Mouse (Mus musculus) kidney, embryonic 16.5 days (tissue): Measurements from ENCODE around the gene Acot7. TPM values are rescaled to one million over a fixed set of nuclear protein-coding genes. Genes with fewer than 3 reads are reported as not detected.

Experiments used
- ATAC-seq: fragments of 200-750 bp; cut with Nextera tagmentation; 2 replicates; pipeline ENCODE4 v1.8.0; 2017; ENCODE audit warnings: moderate TSS enrichment; ENCODE audit not compliant: low FRiP score, low TSS enrichment
- H3K27ac ChIP-seq: fragments of 300-500 bp; sonication (generic); 2 replicates; pipeline ENCODE4 v1.5.1; 2014; ENCODE audit warnings: low read length
- H3K27me3 ChIP-seq: fragments of 300-500 bp; sonication (generic); 2 replicates; pipeline ENCODE4 v1.6.1; 2014; ENCODE audit warnings: low read length, control low read depth, mixed read lengths; ENCODE audit not compliant: insufficient read depth
- H3K36me3 ChIP-seq: fragments of 300-500 bp; sonication (generic); 2 replicates; pipeline ENCODE4 v1.6.1; 2014; ENCODE audit warnings: low read length, control low read depth, mixed read lengths; ENCODE audit not compliant: insufficient read depth
- H3K4me1 ChIP-seq: fragments of 300-500 bp; sonication (generic); 2 replicates; pipeline ENCODE4 v1.6.1; 2014; ENCODE audit warnings: low read length, control low read depth, mixed read lengths; ENCODE audit not compliant: insufficient read depth
- H3K4me2 ChIP-seq: fragments of 300-500 bp; sonication (generic); replicated peaks from 2 replicates; pipeline ENCODE4 v1.6.1; 2014; ENCODE audit warnings: low read depth, low read length
- H3K4me3 ChIP-seq: fragments of 300-500 bp; sonication (generic); 2 replicates; pipeline ENCODE4 v1.5.1; 2014; ENCODE audit warnings: mild to moderate bottlenecking, low read length
- H3K9ac ChIP-seq: fragments of 300-500 bp; sonication (generic); replicated peaks from 2 replicates; pipeline ENCODE4 v1.6.1; 2014; ENCODE audit warnings: low read length
- H3K9me3 ChIP-seq: fragments of 300-500 bp; sonication (generic); 2 replicates; pipeline ENCODE4 v1.6.1; 2016; ENCODE audit warnings: low read length, control low read depth
- WGBS: fragments of 180-500 bp; shearing (Covaris S2); extraction: QIAGEN DNeasy Blood & Tissue Kit; methylation state at CpG from one replicate; pipeline ENCODE4 v1.1.7; 2014; 5-methylcytosine and 5-hydroxymethylcytosine counted together
- polyA plus RNA-seq: library from polyadenylated mRNA; unstranded; fragments of >200 nt; fragmentation: Nextera tagmentation; extraction: Ambion mirVana; gene quantifications from 2 replicates; pipeline ENCODE4 v1.2.1, GENCODE M21; 2015

Acot7 gene
- polyA plus RNA-seq, 1 experiment from 2014 or later, result 76.4 TPM

DNA sequence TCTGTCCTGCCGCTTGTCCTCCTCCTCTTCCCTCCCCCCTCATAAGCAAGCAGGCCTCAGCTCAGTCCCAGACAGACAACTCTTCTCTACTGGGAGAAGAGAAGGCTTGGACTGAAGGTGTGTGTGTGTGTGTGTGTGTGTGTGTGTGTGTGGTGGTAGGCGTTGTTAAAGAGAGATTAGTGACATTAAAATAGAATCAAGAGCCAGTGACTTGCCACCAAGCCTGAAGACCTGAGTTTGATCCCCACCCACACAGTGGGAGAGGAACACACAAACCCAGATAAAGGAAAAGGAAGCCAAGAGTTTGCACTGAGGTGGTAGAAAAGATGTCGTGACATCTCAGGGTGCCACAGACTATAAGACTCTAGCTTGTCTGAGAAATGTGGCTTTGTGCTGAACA, 69.3 kb downstream of the Acot7 start:
- H3K4me2 ChIP-seq, result no peak overlapping the region
- no peak overlapping the region for H3K27ac ChIP-seq
- H3K27me3 ChIP-seq, result no peaks in the 10 kb centered on the region
- no peak overlapping the region for H3K4me3 ChIP-seq
- H3K4me1 ChIP-seq, result no peaks in the 10 kb centered on the region; the same call in 1 of the 2 replicates
- no peak for ATAC-seq
- WGBS, result 86% methylated on average over 3 of the region's 3 CpGs
- no peaks in the 10 kb centered on the region for H3K36me3 ChIP-seq
- H3K9me3 ChIP-seq, result no peaks in the 10 kb centered on the region
- H3K9ac ChIP-seq, result no peak overlapping the region

DNA sequence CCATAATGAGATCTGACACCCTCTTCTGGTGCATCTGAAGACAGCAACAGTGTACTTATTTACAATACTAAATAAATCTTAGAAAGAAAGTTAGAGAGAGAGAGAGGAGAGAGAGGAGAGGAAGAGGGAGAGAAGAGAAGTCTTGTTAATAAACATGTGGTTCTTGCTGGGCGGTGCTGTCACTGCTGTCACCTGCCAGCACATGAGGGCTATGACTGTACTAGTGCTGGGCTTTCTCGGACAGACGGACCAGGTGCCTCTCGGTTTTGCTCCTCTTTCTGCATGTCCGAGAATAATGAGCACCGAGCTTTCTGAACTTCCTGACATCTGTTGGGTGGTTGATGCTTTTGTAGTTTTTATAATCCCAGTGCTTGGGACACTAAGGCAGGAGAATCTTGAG, 72.7 kb downstream of the Acot7 start:
- Histone ChIP-seq H3K4me3 (no peak overlapping the region), H3K27ac (no peak overlapping the region), H3K27me3 (no peaks in the 10 kb centered on the region), H3K36me3 (no peaks in the 10 kb centered on the region), H3K9me3 (no peaks in the 10 kb centered on the region), H3K9ac (no peak overlapping the region), H3K4me1 (peaks cover 12% of the 10 kb centered on the region), H3K4me2 (no peak overlapping the region)
- WGBS, result 84% methylated on average over 6 of the region's 6 CpGs
- no peak for ATAC-seq

DNA sequence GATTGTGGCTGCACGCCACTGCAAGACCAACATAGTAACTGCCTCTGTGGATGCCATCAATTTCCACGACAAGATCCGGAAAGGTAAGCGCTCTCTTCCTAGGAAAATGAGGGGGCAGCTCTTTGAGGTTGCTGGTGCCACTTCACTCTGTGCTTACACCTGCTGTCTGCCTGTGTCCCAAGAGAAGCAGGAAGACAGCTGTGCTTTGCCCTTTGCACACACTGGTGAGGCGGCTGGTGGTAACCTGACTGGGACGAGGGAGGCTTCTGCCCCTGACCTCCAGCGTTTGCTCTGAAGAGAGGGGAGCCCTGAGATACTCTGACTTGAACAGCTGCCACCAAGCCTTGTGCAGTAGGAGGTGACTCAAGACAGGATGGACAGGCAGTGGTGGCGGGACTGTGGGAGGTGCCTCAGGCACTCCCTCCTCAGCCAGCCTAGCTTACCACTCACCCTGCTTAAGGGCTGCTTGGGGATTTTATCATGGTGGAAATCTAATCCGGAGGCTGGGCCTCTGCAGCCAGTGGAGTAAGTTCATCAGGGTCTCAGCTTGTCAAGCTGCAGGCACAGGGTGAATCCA, 75.3 kb downstream of the Acot7 start:
- Histone ChIP-seq H3K27ac (peak overlapping the region; percentile 35; the same call in 1 of the 2 replicates), H3K9me3 (no peaks in the 10 kb centered on the region), H3K27me3 (no peaks in the 10 kb centered on the region), H3K9ac (no peak overlapping the region), H3K4me1 (peaks cover 12% of the 10 kb centered on the region), H3K36me3 (no peaks in the 10 kb centered on the region), H3K4me3 (no peak overlapping the region), H3K4me2 (no peak overlapping the region)
- ATAC-seq, result peak; percentile 81
- WGBS, result 42% methylated on average over 9 of the region's 9 CpGs

DNA sequence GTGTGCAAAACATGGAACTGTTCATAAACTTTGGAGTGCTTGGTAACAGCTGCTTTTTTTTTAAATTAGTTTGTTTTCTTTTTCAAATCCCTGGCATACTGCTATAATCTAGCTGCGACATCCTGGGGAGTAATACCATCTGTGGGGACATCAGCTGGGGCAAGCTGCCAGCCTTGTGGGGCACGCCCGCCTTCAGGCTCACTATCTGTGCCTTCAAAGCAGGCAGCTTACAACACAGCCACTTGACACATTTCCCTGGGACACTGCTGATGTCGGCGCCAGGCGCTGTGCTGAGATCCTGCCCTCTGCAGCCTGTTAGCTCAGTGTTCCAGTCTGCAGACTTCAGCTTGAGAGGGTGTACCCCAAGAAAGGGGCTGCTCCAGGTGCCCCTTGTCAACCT, 79.1 kb downstream of the Acot7 start:
- Histone ChIP-seq H3K27me3 (no peaks in the 10 kb centered on the region), H3K9me3 (no peaks in the 10 kb centered on the region), H3K4me1 (peaks cover 21% of the 10 kb centered on the region), H3K36me3 (no peaks in the 10 kb centered on the region), H3K27ac (no peak overlapping the region), H3K4me2 (no peak overlapping the region), H3K9ac (no peak overlapping the region), H3K4me3 (no peak overlapping the region)
- WGBS, result 50% methylated on average over 6 of the region's 6 CpGs
- ATAC-seq, result no peak

DNA sequence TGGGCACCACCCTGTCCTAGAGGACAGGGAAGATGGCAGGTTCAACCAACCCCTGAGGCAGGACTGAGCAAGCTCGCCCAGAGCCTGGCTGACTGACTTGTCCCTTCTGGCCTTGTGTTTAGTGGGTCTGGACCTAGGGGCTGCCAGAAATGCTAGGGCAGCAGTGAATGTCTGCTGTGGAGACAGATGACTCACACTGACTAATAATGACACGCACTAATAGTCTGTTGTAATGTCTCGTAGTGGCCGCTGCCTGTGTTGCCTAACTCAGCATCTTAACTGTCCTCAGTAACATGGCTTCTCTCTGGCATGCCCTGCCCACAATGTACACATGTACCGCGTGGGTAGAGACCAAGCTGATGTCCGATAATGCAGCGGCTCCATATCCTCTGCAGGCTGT, 82.5 kb downstream of the Acot7 start:
- no peak overlapping the region for H3K4me2 ChIP-seq
- no peak for ATAC-seq
- no peak overlapping the region for H3K27ac ChIP-seq
- 87% methylated on average over 8 of the region's 8 CpGs for WGBS
- H3K9me3 ChIP-seq, result no peaks in the 10 kb centered on the region
- no peak overlapping the region for H3K9ac ChIP-seq
- no peak overlapping the region for H3K4me3 ChIP-seq
- 0 out of 2 replicates have a peak, but pooled peaks cover 4% of the 10 kb centered on the region for H3K36me3 ChIP-seq
- peaks cover 30% of the 10 kb centered on the region for H3K4me1 ChIP-seq
- no peaks in the 10 kb centered on the region for H3K27me3 ChIP-seq

DNA sequence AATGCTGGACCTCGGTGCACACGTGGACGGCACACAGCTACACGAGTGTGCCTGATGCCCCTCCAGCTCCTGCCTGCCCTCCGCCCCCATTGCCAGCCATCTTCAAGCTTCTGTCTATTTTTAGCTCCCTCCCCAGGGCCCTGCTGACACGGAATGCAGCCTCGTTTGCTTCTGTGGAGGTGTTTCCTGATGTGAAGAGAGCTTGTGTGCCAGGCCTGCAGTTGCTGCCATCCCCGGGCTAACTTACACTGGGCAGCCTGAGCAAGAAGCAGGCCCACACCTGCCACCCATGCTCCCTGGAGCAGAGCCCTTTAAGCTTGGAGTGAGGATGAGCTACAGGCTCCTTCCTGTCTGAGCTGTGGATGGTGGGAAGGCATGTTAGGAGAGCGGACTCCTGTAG, 84.3 kb downstream of the Acot7 start:
- Histone ChIP-seq H3K4me3 (no peak overlapping the region), H3K9me3 (no peaks in the 10 kb centered on the region), H3K36me3 (0 out of 2 replicates have a peak, but pooled peaks cover 5% of the 10 kb centered on the region), H3K4me1 (peaks cover 30% of the 10 kb centered on the region), H3K4me2 (no peak overlapping the region), H3K9ac (no peak overlapping the region), H3K27ac (no peak overlapping the region), H3K27me3 (no peaks in the 10 kb centered on the region)
- WGBS, result 59% methylated on average over 9 of the region's 9 CpGs
- ATAC-seq, result no peak

DNA sequence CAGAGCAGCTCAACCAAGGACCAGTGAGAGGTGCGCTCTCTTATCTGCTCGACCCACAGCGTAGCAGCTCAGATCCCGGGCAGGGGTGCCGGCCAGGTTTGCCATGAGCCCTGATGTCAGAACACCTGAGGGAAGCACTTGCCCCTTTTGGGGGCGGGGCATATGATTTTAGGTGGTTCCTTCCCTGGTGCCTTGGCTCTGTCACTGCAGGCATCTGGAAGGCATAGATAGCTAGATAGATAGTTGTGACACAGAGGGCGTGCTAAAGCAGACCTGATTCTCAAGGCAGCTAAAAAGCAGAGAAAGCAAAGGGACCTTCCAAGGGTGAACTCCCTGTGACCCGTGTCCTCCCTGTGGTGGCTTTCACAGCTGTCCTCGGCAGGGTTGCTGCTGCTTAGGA, 85.2 kb downstream of the Acot7 start:
- ATAC-seq, result no peak; the same call in 1 of the 2 replicates
- 0 out of 2 replicates have a peak, but pooled peaks cover 5% of the 10 kb centered on the region for H3K36me3 ChIP-seq
- H3K27me3 ChIP-seq, result no peaks in the 10 kb centered on the region
- 63% methylated on average over 9 of the region's 9 CpGs for WGBS
- no peaks in the 10 kb centered on the region for H3K9me3 ChIP-seq
- no peak overlapping the region; the same call in 1 of the 2 replicates for H3K27ac ChIP-seq
- H3K4me1 ChIP-seq, result peaks cover 35% of the 10 kb centered on the region
- no peak overlapping the region for H3K4me2 ChIP-seq
- no peak overlapping the region for H3K9ac ChIP-seq
- H3K4me3 ChIP-seq, result no peak overlapping the region

DNA sequence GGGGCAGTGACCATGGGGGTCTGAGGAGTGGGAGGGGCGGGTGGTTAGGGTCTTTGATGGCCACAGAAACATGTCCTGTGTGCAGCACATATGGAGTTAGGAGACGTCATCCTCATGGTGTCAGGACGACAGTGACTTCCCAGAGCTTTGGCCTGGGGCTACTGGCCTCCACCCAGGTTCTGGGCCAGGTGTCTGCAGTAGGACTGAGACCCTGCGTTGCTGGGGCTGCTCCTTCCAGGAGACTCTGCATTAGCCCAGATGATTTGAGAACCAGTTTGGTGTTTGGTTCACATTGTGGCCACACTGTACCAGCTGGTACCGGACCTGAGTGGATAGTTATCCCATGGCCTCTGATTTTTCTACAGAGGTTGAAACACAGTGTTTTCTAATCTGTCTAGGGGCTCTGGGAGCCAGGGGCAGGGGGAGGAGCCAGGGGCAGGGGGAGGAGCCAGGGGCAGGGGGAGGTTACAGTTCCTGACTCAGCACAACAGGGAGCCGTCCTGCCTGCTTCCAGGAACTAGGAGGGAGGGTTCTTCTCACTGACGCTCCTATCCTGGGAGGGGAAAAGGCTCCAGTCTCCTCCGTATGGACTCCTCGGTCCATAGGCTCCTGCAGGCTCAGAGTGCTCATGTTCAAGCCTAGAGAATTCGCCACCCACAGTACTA, 85.7 kb downstream of the Acot7 start:
- peak overlapping the region; percentile 57; the same call in 1 of the 2 replicates for H3K27ac ChIP-seq
- peak overlapping the region; percentile 17; the same call in 1 of the 2 replicates for H3K4me2 ChIP-seq
- no peak overlapping the region for H3K4me3 ChIP-seq
- peaks cover 35% of the 10 kb centered on the region for H3K4me1 ChIP-seq
- ATAC-seq, result peak; percentile 86
- no peaks in the 10 kb centered on the region for H3K9me3 ChIP-seq
- H3K36me3 ChIP-seq, result 0 out of 2 replicates have a peak, but pooled peaks cover 5% of the 10 kb centered on the region
- H3K27me3 ChIP-seq, result no peaks in the 10 kb centered on the region
- peak overlapping the region; percentile 31; the same call in 1 of the 2 replicates for H3K9ac ChIP-seq
- WGBS, result 30% methylated on average over 10 of the region's 10 CpGs

DNA sequence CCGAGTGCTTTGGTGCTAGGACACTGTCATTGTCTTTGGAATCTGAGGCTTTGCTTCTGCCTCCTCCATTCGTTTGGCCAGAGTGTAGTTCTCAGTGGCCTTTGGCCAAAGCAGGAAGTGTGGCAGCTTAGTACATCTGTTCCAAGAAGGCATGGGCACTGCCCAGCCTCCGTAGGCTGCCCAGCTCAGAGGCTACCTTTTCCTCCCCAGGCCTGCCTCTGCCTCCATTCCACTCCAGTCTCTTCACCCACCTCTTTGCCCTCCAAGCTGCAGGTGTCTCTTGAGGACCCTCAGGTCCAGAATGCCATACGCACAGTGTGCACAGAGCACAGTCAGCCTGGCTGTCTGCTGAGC, 86.2 kb downstream of the Acot7 start:
- 0 out of 2 replicates have a peak, but pooled peaks cover 5% of the 10 kb centered on the region for H3K36me3 ChIP-seq

More for the DNA sequence above, 86.2 kb downstream of the Acot7 start:
- H3K9me3 ChIP-seq, result no peaks in the 10 kb centered on the region
- H3K4me2 ChIP-seq, result peak overlapping the region; percentile 17; the same call in 1 of the 2 replicates
- peak; percentile 3; the same call in 1 of the 2 replicates for ATAC-seq
- no peak overlapping the region for H3K4me3 ChIP-seq
- 46% methylated on average over 4 of the region's 4 CpGs for WGBS
- H3K9ac ChIP-seq, result peak overlapping the region; percentile 31; the same call in 1 of the 2 replicates
- peaks cover 35% of the 10 kb centered on the region for H3K4me1 ChIP-seq
- H3K27me3 ChIP-seq, result no peaks in the 10 kb centered on the region
- peak overlapping the region; percentile 57; the same call in 1 of the 2 replicates for H3K27ac ChIP-seq
